Mouse (Mus musculus) T-helper 1 cell (primary cell): Measurements from ENCODE around the gene Olfml2a.

Source experiments
- in situ Hi-C: fragments of 300-600 bp; cut with MboI, MseI; formaldehyde crosslinking; loops from one replicate; pipeline ENCODE4 v1.15.1; 2025; ENCODE audit warnings: high pct_unique_total_duplicates

Gene Olfml2a

DNA sequence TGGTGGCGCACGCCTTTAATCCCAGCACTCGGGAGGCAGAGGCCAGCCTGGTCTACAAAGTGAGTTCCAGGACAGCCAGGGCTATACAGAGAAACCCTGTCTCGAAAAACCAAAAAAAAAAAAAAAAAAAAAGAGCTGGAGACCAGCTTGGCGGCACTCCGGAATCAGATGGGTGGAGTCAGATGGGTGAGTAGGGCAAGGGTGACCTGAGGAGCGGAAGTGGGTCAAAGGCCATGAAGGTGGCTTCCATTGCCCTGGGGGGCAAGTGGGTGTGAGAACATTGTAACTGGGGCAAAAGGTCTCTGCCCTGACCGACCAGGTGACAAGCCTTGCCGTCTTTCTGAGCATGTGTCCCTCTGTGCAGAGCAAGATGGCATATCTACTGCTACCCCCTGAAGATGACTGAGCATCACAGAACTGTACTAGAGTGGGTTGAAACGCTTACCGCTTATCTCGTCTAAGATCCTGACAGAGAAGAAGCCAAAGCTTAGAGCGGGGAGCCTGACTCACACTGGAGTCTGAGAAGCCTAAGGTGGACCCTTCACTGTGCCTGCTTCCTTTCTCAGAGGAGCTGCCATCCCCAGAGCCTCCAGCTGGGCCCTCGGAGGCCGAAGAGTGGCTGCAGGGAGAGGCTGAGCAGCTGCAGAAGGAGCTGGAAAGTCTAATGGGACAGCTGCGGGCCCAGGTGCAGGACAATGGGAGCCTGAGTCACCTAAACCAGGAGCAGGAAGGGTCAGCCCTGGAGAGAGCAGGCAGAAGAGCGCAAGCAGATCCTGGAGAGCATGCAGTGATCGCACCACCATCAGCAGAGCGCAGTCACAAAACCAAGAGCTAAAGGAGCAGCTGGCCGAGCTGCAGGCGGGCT lies 44.4 kb downstream of the Olfml2a start:
- in situ Hi-C loops, result no loop called here

DNA sequence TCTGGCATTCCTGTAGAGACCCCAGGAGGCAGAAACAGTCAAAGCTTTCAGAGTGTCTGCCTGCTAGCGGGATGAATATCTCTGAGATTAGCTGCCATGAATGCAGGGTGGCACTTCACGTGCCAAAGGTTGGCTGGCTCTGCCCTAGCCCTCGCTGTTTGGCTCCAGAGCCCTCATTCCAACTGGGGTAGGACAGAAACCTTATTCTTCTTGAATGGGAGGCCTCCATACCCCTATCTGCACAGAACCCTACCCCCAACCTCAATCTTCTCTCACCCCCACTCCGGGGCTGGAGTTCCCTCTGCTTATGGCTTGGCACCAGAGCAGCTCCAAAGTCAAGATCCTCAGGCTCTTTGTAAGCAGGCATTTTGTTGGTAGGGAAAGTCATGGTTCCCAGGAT lies 46.1 kb downstream of the Olfml2a start:
- in situ Hi-C loops, result no loop called here

DNA sequence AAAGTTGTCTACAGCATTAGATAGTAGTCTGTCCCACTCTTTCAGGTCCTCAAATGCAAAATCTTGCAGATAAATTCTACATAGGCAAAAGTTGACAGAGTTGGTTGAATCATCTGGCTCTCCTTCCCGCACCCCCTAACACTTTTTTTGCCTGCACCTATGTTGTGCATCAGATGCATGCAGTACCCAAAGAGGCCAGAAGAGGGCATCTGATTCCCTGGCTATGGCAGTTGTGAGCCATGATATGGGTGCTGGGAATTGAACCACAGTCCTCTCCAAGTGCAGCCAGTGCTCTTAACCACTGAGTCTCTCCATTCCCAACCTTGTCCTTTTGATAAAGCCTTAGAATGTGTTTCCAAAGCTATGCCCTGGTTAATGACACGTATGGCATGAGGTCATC lies 51.7 kb downstream of the Olfml2a start:
- in situ Hi-C loops, result no loop called here

DNA sequence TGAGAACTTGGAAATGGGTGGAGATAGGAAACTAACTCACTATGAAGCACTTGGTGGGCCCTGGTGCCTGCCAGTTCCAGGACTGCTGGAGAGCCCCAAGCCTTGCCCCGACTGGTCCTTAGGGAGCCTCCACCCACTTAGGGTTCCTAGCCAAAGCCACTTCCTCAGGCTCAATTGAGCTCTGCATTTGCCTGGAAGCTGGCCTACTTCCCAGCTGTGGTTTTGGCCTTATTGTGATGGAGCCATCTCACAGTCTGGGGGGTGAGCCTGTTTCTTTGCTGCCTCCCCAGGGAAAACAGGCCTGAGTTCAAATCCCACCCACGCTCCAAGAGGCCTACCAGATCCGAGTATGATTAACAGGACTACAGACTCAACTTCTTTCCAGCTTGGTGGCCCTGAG lies 54.8 kb downstream of the Olfml2a start:
- in situ Hi-C loops, result no loop called here

DNA sequence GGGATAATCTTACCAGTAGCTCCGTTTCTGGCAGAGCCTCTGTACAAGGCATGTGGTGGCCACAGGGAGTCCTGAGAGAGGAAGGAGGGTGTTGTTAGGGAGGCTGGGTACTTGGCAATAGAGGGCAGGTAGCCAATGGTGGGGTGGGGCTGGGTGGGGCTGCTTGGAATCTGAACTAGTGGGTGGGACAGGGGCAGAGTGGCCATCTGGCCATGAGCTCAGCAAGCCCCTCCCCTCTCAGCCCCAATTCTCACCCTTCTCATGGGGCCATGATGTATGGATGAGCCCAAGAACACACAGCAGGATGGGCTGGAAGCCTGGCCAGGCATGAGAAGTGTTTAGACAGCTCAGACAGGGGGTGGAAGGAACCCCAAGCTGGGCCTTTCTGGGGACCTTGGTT lies 55.6 kb downstream of the Olfml2a start:
- in situ Hi-C loops, result no loop called here

DNA sequence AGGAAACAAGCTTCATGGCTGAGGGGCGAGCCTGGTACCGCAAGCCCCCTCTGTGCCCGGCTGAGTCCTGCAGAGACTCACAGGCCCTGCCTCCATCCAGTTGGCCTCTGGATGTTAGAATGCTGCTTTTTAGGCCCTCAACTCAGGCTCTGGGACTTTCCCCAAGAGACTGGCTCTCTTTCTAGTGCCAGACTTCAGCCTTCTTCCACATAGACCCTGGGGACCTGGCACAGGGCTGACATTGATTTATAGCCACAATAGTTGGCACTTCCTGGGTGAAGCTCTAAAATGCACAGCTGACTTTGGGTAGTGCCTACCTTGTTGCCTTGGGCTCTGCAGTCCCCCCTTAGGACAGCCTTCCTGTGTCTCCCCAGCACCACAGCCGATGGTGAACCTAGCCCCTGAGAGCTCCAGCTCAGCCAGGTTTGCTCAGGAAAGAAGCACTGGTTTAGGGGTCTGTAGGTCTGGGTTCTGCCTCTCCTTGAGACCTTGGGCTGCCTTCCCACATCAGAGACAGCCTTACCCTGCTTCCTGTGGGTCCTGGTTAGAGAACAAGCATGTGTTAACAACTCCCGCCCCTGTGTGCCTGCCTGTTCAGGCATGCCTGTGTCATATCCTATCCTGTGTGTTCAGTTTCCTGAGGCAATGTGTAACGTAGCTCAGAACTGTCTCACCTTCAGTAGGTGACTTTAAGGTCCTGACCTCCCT lies 56.2 kb downstream of the Olfml2a start:
- in situ Hi-C loops, result no loop called here

DNA sequence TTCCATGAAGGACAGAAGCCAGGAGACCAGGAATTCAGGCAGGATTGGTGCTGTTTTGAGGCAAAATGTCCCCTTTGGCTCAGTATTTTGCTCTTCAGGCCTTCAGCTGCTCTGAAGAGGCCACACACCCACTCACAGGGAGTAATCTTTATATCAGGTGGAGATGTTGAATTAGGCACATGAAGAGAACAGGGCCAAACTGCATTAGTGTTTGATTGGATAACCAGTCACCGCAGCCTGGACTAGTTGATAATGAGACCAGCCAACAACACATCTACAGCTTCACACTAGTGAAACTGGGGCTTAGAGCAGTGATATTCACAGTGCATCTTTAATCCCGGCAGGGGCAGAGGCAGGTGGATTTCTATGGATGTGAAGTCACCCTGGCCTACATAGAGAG lies 57.2 kb downstream of the Olfml2a start:
- in situ Hi-C loops, result no loop called here

DNA sequence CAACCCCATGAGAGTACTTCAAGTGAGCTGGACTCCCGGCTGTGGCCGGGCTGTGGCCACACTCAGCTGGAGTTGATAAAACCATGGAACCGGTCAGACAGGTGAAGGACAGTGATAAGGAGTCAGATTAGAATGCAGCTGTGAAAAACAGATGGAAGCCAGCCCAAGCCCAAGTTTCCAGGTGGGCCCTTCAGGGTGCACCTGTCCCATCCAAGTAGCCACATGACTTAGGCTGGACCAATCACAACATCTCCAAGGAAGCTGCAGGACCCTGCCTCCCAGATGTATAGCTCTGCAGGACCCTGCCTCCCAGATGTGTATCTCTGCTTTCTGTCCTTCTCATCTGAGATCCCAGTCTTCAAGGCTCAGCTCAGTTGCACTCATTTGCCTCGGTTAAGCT lies 60.2 kb downstream of the Olfml2a start:
- in situ Hi-C loops, result no loop called here

DNA sequence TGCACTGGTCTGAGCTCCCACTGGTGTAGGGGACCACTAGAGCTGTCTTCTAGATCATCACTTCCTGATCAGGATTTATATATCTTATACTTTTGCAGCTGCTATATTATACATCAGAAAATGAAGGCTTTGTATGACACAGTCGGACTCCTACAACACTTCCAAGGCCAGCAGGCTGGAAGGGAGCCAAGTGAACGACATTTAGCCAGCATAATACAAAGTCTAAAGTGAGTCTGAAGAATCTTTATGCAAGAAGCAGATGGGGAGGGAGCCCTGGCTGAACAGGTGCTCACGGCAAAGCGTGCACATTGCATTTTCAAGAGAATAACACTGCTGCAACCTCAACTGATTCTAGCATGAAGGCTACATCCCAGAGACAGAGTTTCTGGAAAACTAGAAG lies 60.7 kb downstream of the Olfml2a start:
- in situ Hi-C loops, result no loop called here

DNA sequence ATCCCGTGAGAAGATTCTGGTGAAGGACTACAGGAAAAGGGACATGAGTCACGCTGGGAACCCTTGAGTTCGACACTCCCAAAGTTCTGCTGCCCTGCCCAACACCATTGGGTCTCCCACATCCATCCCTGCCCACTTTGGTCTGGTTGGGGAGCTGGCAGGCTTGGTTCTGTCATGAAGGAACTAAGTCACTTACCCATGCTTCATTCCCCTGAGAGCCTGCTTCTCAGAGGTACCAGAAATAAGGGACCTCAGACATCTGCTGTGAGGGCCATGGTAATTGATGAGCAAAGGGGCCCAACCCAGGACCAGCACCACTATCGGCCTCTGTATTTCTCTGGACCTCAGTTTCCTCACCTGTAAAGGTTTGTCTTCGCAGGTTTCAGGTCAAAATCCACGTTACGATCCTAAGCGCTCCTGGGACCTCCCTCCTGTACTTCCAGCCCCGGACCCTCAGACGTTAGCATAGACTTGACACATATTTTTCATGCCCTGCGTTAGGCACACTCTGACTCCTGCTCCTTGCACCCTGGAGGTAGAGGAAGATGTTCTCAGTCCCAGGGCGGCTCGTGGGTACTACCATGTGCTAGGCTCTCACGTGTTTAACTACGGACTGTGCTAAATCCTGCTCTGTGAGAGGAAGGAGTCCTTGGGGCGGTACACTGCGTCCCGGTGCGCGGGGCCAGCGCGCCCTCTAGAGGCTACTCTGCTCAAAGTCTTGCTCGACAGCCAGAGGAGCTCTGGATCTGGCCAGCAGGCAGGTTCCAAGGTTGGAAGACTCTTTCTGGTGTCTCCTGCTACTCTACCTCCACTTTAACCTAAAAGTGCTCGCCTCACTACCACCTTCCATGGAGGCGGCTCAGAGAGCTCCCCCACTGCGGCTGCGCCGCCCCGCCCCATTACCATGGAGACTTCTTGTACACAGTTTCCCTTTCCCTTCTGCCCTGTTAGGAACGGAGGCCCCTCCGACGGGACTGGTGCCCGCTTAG lies 65.9 kb downstream of the Olfml2a start, which contains the start of gene Wdr38:
Gene Wdr38 (plus strand): TSS at position 91 of the 989 bp plus-strand sequence.
- in situ Hi-C loops, result loop anchor here (5.0 kb wide), 1 partner anchor 65 kb away; the partner anchor contains the start of gene Olfml2a

DNA sequence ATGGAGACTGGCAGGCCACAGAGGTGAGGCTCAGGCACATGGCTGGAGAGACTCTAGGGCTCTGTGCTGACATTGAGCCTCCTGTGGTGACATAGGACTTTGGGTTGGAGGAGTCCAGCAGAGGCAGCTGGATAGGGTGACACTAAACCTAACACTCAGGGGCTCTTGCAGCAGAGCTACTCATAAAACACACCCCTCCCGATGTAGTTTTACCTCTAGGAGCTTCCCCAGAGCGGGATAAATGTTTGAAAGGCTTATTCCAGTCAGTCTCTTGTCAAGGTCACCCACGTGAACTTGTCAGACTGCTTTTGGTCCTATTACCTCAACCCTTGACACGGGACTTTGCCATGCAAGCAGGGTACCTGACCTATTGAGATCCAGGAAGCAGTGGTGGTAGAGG lies 67.6 kb downstream of the Olfml2a start:
- in situ Hi-C loops, result loop anchor here (5.0 kb wide), 1 partner anchor 67 kb away; the partner anchor contains the start of gene Olfml2a

DNA sequence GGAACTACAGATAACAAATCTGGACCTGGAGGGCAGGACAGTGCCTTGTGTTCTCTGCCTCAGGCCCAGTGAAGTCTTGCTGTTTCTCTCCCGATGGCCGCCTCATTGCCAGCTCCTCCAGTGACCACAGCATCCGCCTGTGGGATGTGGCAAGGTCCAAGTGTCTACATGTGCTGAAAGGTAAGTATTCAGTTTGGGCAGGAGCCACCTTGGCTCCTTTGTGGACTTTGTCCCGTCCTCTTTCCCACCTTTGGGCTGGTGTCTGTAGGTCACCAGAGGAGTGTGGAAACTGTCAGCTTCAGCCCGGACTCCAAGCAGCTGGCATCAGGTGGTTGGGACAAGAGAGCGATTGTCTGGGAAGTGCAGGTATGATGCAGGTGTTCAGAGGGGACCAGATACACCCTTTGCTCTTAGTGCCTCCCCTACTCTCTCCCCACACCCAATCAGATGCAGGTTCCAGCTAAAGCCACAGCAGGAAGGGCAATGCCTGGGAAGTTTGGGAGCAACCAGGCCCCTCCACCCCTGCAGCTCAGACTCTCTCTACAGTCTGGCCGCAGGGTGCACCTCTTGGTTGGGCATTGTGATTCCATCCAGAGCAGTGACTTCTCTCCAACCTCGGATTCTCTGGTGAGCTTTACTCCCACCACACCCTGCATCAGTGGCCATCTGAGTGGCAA lies 68.3 kb downstream of the Olfml2a start:
- in situ Hi-C loops, result loop anchor here (5.0 kb wide), 1 partner anchor 68 kb away; the partner anchor contains the start of gene Olfml2a

DNA sequence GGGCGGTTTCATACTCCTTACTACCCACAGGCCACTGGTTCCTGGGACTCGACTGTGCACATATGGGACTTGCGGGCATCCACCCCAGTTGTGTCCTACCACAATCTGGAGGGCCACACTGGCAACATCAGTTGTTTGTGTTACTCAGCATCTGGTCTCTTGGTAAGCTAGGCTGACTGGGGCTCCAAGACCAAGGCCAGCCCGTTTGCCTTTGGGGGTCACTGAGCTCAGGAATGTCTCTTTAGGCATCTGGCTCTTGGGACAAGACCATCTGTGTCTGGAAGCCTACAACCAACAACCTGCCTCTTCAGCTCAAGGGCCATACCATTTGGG lies 68.8 kb downstream of the Olfml2a start:
- in situ Hi-C loops, result no loop called here

DNA sequence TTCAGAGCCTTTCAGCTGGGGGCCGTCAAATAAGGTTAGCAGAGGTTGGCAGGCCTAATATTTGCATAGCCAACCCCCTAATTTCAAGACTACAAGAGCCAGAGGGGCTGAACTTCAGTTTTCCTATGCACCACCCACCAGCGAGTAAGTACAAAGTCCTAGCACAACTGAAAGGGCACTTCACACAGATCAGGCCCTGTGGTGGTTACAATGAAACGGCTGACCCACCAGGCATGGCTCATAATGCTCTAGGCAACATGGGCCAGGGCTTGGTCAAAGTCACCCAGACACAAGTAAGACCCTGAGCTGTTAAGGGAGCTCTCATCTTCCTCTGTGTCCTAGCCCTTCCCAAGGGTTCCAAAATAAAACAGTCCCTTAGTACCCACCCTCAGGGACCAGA lies 70.1 kb downstream of the Olfml2a start:
- in situ Hi-C loops, result no loop called here

DNA sequence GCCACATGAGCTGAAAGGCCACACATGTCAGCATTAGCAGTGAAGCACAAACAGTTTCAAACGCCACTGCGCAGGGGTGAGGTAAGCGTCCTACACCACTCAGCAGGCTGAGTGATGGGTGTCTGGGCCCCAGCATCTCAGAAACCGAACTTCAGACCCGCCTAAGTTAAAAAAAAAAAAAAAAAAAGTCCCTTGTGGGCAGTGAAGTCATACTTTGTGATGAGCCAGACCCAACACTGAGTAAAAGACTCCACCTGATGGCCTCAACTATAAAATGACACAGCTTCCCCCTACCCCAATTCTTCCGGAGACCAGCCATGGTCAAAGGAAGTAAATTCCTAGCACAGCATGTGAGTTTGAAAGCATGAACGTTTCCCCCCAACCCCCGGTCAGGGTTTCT lies 71.3 kb downstream of the Olfml2a start:
- in situ Hi-C loops, result no loop called here

DNA sequence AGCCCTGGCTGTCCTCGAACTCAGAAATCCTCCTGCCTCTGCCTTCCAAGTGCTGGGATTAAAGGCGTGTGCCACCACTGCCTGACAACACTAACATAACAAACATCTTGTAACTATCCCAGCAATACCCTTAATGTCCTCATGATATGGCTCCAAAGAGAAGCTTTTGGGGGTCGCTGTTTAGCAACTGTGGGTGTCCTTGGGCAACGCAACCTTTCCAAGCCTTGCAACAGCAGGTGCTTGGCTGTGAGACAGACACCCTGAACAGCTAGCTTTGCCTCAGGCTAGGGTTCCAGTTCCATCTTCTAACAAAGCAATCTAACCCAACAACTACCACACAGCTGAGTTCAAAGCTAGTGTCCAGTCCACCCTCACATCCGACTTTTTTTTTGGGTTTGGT lies 71.7 kb downstream of the Olfml2a start:
- in situ Hi-C loops, result no loop called here

DNA sequence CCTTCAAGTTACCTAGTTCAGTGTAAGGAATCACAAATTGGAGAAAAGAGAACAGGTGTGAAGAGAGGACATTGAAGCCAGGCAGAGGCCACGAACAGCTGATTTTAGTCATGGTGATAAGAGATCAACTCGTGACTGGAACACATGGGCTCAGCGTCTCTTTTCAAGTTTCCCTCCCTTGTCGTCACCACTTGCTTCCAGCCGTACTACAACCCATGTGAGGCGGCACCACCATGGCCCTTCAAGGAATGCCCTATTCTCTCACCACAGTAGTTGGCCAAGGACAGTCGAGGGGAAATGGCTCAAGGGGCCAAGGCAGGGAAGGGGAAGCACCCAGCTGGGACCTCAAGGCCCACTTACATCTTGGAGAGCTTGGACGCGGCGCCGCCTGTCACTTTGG lies 72.6 kb downstream of the Olfml2a start:
- in situ Hi-C loops, result no loop called here

DNA sequence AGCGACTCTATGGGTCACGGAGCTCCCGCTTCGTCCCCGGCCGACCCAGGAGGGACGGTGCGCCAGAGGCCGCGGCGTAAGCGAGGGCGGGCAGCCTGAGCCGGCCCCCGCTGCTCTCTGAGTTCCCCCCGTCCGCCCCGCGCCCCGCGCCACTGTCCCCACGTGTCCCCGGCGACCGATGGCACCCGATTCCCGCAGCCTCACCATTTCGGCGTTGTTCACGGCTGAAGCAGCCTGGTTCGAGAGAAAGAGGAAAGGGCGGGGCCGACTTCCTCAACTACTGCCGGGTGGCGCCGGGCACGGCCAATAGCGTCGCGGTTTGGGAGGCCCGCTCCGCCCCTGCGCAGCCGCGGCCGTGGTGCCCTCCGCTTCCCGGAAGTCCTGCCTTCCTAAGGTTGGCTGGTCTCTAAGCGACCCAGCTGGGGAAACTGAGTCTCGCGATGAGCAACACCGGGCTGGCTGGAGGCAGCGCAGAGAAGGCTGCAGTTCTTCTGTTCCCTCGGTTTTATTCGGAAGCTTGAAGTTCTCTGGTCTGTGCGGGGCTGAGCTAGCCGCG lies 73.2 kb downstream of the Olfml2a start, which contains the start of gene Arpc5l:
Gene Arpc5l (plus strand): TSS at position 469 of the 556 bp plus-strand sequence.
- in situ Hi-C loops, result no loop called here

DNA sequence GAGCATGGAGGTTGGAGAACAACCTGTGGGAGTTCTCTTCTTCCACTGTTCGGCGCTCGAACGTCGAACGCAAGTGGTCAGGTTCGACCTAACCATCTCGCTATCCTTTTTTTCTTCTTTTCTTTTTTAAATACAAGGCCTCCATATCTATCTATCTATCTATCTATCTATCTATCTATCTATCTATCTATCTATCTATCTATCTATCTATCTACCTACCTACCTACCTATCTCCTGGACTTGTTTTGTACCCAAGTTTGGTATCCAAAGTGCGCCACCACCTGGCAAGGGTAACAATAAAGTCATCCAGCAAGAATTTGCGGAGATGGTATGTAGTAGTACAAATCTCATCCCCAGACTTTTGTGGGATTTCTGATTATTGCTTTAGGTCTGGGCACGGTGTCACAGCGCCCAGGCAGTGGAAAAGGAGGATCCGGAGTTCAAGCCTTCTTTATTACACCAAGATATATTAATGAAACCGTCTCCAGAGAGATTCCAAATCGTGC lies 73.8 kb downstream of the Olfml2a start, which contains the start of gene Rpl35:
Gene Rpl35 (minus strand): TSS at position 51 of the 506 bp plus-strand sequence.
- in situ Hi-C loops, result no loop called here

DNA sequence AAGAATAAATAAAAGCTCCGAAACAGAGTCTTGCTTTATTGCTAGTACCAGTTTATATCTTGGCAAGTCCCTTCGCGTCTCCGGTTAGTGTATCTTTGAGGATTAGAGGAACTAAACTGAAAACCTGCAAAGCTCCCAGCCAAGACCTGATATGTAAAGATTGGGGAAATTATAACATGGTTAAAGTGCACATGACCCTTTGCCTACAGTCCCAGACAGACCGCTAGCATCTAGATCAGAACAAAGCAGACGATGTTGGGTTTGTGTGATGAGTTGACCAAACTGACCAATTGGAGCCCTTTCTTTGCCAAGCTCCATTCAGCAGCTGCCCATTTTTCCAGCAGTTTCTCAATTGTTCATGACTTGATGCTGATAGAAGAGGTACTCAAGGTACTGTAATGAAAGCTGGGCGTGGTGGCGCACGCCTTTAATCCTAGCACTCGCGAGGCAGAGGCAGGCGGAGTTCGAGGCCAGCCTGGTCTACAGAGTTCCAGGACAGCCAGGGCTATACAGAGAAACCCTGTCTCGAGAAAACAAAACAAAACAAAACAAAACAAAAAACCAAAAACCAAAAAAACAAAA lies 74.5 kb downstream of the Olfml2a start:
- in situ Hi-C loops, result no loop called here
